Mouse (Mus musculus) forebrain, embryonic 16.5 days (tissue): ENCODE measurements around the gene Vmn1r142. TPM values are rescaled to one million over a fixed set of nuclear protein-coding genes. Genes with fewer than 3 reads are reported as not detected.
"Not testable (repeated sequence)": the region's sequence is repeated elsewhere in the genome, so short reads cannot be mapped to it uniquely, and the experiment has no call there.

Experiments
- ATAC-seq: fragments of 200-750 bp; cut with Nextera tagmentation; 2 replicates; pipeline ENCODE4 v1.8.0; 2017; ENCODE audit warnings: mild to moderate bottlenecking, moderate library complexity
- H3K27ac ChIP-seq: fragments of 300-500 bp; sonication (generic); 2 replicates; pipeline ENCODE4 v1.5.1; 2014; ENCODE audit warnings: low read length, control low read depth
- H3K27me3 ChIP-seq: fragments of 300-500 bp; sonication (generic); replicated peaks from 2 replicates; pipeline ENCODE4 v1.6.1; 2014; ENCODE audit warnings: low read length; ENCODE audit not compliant: control insufficient read depth, insufficient read depth
- H3K36me3 ChIP-seq: fragments of 300-500 bp; sonication (generic); 2 replicates; pipeline ENCODE4 v1.6.1; 2014; ENCODE audit not compliant: control insufficient read depth, insufficient read depth
- H3K4me1 ChIP-seq: fragments of 300-500 bp; sonication (generic); replicated peaks from 2 replicates; pipeline ENCODE4 v1.6.1; 2014; ENCODE audit warnings: low read length; ENCODE audit not compliant: control insufficient read depth, insufficient read depth
- H3K4me2 ChIP-seq: fragments of 300-500 bp; sonication (generic); 2 replicates; pipeline ENCODE4 v1.6.1; 2014; ENCODE audit warnings: mild to moderate bottlenecking, low read length, control low read depth
- H3K4me3 ChIP-seq: fragments of 300-500 bp; sonication (generic); replicated peaks from 2 replicates; pipeline ENCODE4 v1.5.1; 2014; ENCODE audit warnings: mild to moderate bottlenecking, low read length, control low read depth
- H3K9ac ChIP-seq: fragments of 300-500 bp; sonication (generic); replicated peaks from 2 replicates; pipeline ENCODE4 v1.6.1; 2014; ENCODE audit warnings: low read depth, low read length, control low read depth
- H3K9me3 ChIP-seq: fragments of 300-500 bp; sonication (generic); 2 replicates; pipeline ENCODE4 v1.6.1; 2016; ENCODE audit warnings: low read length; ENCODE audit not compliant: control insufficient read depth
- WGBS: fragments of 180-500 bp; shearing (Covaris S2); extraction: QIAGEN DNeasy Blood & Tissue Kit; methylation state at CpG from one replicate; pipeline ENCODE4 v1.1.7; 2014; 5-methylcytosine and 5-hydroxymethylcytosine counted together
- polyA plus RNA-seq: library from polyadenylated mRNA; unstranded; fragments of >200 nt; fragmentation: Nextera tagmentation; extraction: Ambion mirVana; gene quantifications from 2 replicates; pipeline ENCODE4 v1.2.1, GENCODE M21; 2015

Vmn1r142 gene
- polyA plus RNA-seq, result not detected in 2 replicates

- not testable (repeated sequence) for H3K27me3 ChIP-seq, H3K4me1 ChIP-seq, H3K9me3 ChIP-seq, ATAC-seq, H3K4me2 ChIP-seq, H3K27ac ChIP-seq, H3K9ac ChIP-seq, H3K4me3 ChIP-seq, H3K36me3 ChIP-seq
- no CpG with 5 or more reads among the region's 3 CpGs for WGBS
These were observed at the start of gene Vmn1r142 for GRCm38 (mm10) chr7:22163935-22164334. Gene Vmn1r142 (minus strand): TSS chr7:22164035.

- not testable (repeated sequence) for H3K27ac ChIP-seq, H3K27me3 ChIP-seq, H3K9ac ChIP-seq, H3K9me3 ChIP-seq, H3K4me1 ChIP-seq, ATAC-seq, H3K4me2 ChIP-seq, H3K36me3 ChIP-seq, H3K4me3 ChIP-seq
- WGBS, result no CpG with 5 or more reads among the region's 2 CpGs
These were observed 37.3 kb upstream of the Vmn1r142 start, which contains the start of gene Gm8653 for GRCm38 (mm10) chr7:22201164-22201563. Gene Gm8653 (minus strand): TSS chr7:22201264.

- H3K36me3 ChIP-seq, ATAC-seq, H3K9ac ChIP-seq, H3K27ac ChIP-seq, H3K4me2 ChIP-seq, H3K9me3 ChIP-seq, H3K4me1 ChIP-seq, H3K4me3 ChIP-seq, H3K27me3 ChIP-seq: not testable (repeated sequence)
- no CpG with 5 or more reads among the region's 3 CpGs for WGBS
These were observed 25.2 kb upstream of the Vmn1r142 start, which contains the start of gene Vmn1r143 for GRCm38 (mm10) chr7:22189077-22189476. Gene Vmn1r143 (plus strand): TSS chr7:22189377.

GRCm38 (mm10) chr7:22134641-22135040 lies 29.2 kb downstream of the Vmn1r142 start, which contains the start of gene Gm10666:
Gene Gm10666 (minus strand): TSS chr7:22134741.
- not testable (repeated sequence) for H3K4me2 ChIP-seq, H3K27me3 ChIP-seq, H3K9me3 ChIP-seq, H3K9ac ChIP-seq, ATAC-seq, H3K27ac ChIP-seq, H3K4me1 ChIP-seq, H3K4me3 ChIP-seq, H3K36me3 ChIP-seq
- no CpG with 5 or more reads among the region's 5 CpGs for WGBS

- not testable (repeated sequence) for H3K27ac ChIP-seq, H3K4me1 ChIP-seq, H3K9me3 ChIP-seq, H3K4me2 ChIP-seq, ATAC-seq, H3K27me3 ChIP-seq, H3K9ac ChIP-seq, H3K36me3 ChIP-seq, H3K4me3 ChIP-seq
- no CpG with 5 or more reads among the region's 2 CpGs for WGBS
These were observed 45.7 kb downstream of the Vmn1r142 start, which contains the start of gene Gm16451 for GRCm38 (mm10) chr7:22118145-22118544. Gene Gm16451 (minus strand): TSS chr7:22118245.

Other genes with a start within 250 kb of the Vmn1r142 start
- not detected in 2 replicates for gene Gm5891, start 242.7 kb downstream of the Vmn1r142 start, polyA plus RNA-seq
- not detected in 2 replicates for gene Vmn1r137, start 169.4 kb downstream of the Vmn1r142 start, polyA plus RNA-seq
- not detected in 2 replicates for gene Vmn1r138, start 135.1 kb downstream of the Vmn1r142 start, polyA plus RNA-seq
- gene Gm6176, start 107.7 kb downstream of the Vmn1r142 start, polyA plus RNA-seq, result not detected in 2 replicates
- not detected in 2 replicates for gene Vmn1r139, start 95.0 kb downstream of the Vmn1r142 start, polyA plus RNA-seq
- gene Gm16451, start 45.8 kb downstream of the Vmn1r142 start, polyA plus RNA-seq, result not detected in 2 replicates
- gene Gm10666, start 29.3 kb downstream of the Vmn1r142 start, polyA plus RNA-seq, result not detected in 2 replicates
- gene Vmn1r143, start 25.3 kb upstream of the Vmn1r142 start, polyA plus RNA-seq, result not detected in 2 replicates
- gene Gm8653, start 37.2 kb upstream of the Vmn1r142 start, polyA plus RNA-seq, result not detected in 2 replicates
- not detected in 2 replicates for gene Gm8453, start 65.4 kb upstream of the Vmn1r142 start, polyA plus RNA-seq
- gene Gm4187, start 165.7 kb upstream of the Vmn1r142 start, polyA plus RNA-seq, result not detected in 2 replicates
- not detected in 2 replicates for gene Gm8660, start 207.0 kb upstream of the Vmn1r142 start, polyA plus RNA-seq
- gene Vmn1r148, start 249.5 kb upstream of the Vmn1r142 start, polyA plus RNA-seq, result not detected in 2 replicates